Mouse (Mus musculus) spleen, postnatal 4 days (tissue): ENCODE results near the gene Acsm5.
"Not testable (repeated sequence)": the region's sequence is repeated elsewhere in the genome, so short reads cannot be mapped to it uniquely, and the experiment has no call there.

ENCODE experiments used
- DNase-seq, 2 experiments: peaks; one replicate each; pipeline ENCODE4 v3.0.0; 2022; ENCODE audit warnings: low spot score in 2 of 2

Acsm5 gene

GRCm38 (mm10) chr7:119545572-119545971 lies 26.3 kb downstream of the Acsm5 start:
- DNase-seq = no peak

GRCm38 (mm10) chr7:119550471-119551222 lies 31.4 kb downstream of the Acsm5 start:
- DNase-seq = no peak

- DNase-seq = no peak
Measured at GRCm38 (mm10) chr7:119554040-119554439, 34.8 kb downstream of the Acsm5 start, which contains the start of gene Acsm2. Acsm2 (plus strand) TSS chr7:119554340.

GRCm38 (mm10) chr7:119559789-119560451 lies 40.7 kb downstream of the Acsm5 start:
- no peak for DNase-seq

- DNase-seq = no peak
Measured at GRCm38 (mm10) chr7:119560452-119560835, 41.2 kb downstream of the Acsm5 start.

- DNase-seq = no peak
Measured at GRCm38 (mm10) chr7:119561441-119561840, 42.2 kb downstream of the Acsm5 start.

GRCm38 (mm10) chr7:119562476-119562875 lies 43.2 kb downstream of the Acsm5 start:
- not testable (repeated sequence) for DNase-seq

- DNase-seq = no peak
Measured at GRCm38 (mm10) chr7:119594530-119595107, 75.4 kb downstream of the Acsm5 start.
